Mouse (Mus musculus): ENCODE measurements around the gene Tmem121b. TPM values are rescaled to one million over a fixed set of nuclear protein-coding genes. Genes with fewer than 3 reads are reported as not detected.
A peak's percentile ranks its signal among the peaks of the same experiment; 100 is the strongest.

Gene Tmem121b
- total and polyA plus RNA-seq, 2 experiments from 2014 or later = 2.5 to 30.5 TPM

DNA sequence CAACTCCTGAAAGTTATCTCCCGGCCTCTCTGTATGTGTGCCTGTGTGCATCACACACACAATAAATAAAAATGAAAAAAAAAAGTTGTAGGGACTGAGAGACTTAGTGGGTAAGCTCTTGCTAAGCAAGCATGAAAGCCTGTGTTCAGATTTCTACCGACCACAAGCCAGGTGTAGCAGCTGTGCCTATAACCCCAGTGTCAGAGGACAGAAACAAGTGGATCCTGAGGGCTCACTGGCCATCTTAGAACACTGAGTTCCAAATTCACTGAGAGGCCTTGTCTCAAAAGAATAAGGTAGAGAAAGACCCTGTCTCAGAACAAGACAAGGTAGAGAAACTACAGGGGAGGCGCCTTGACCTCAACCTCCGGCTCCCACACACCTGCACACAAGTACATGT, 25.3 kb downstream of the Tmem121b start:
- TF ChIP-seq CTCF (IDR thresholded peaks at IDR 0.05) = no peak
- ATAC-seq (ENCODE audit: low FRiP score) = no peak
- no peak overlapping the region for H3K27ac ChIP-seq (ENCODE audit: low read depth, low read length)
- H3K9ac ChIP-seq (replicated peaks; ENCODE audit: low read length, poor library complexity, severe bottlenecking) = no peak overlapping the region
- no peaks in the 10 kb centered on the region for H3K36me3 ChIP-seq (ENCODE audit: insufficient read depth, low read length)
- no peak overlapping the region for H3K4me2 ChIP-seq (ENCODE audit: low read depth, low read length, poor library complexity, severe bottlenecking)
- WGBS = 95% methylated on average over 4 of the region's 4 CpGs
- no peaks in the 10 kb centered on the region for H3K9me3 ChIP-seq (ENCODE audit: low read length)
- no peak for DNase-seq (ENCODE audit: low spot score)
- no peaks in the 10 kb centered on the region; the same call in 1 of the 2 replicates for H3K27me3 ChIP-seq (ENCODE audit: insufficient read depth, low read length)
- no peak overlapping the region for H3K4me3 ChIP-seq (ENCODE audit: low read depth, low read length)
- peaks cover 5% of the 10 kb centered on the region; the same call in 1 of the 2 replicates for H3K4me1 ChIP-seq (ENCODE audit: insufficient read depth, low read length)

DNA sequence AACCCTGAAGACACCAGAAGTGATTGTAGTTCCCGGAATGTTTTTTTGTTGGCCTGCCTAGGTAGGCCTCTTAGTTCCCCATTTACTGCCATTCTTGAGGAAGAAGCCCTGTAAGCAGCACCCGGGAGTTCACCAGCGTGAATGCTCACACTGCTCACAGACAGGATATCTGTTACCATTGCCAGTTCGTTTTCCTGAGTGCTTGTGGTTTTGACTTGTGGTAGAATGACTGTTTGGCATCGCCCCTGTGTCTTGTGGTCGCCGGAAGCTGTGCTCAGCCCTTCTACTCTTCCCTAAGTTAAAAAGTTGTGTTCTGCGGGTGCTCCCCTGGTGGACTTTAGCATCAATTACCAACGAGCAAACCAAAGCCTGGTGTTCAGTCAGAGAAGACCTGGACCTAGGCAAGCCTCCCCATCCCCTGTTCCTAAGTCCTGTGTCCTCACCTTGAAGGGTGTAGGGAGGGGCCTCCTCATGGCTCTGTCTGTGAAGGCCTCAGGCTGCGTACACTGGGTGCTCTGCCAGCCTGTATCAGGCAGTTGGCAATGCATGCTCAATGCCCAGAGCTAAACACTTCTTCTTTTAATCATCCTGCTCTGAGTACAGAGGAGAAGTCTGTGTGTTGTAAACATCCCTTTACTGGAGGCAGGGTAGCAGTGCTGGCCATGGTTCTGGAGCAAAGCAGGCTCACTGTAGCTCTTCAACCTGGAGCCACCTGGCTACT, 26.8 kb downstream of the Tmem121b start:
- Histone ChIP-seq H3K4me2 (ENCODE audit: low read depth, low read length, poor library complexity, severe bottlenecking) (no peak overlapping the region), H3K27ac (ENCODE audit: low read depth, low read length) (no peak overlapping the region), H3K36me3 (ENCODE audit: insufficient read depth, low read length) (no peaks in the 10 kb centered on the region), H3K4me1 (ENCODE audit: insufficient read depth, low read length) (no peaks in the 10 kb centered on the region), H3K9me3 (ENCODE audit: low read length) (no peaks in the 10 kb centered on the region), H3K27me3 (ENCODE audit: insufficient read depth, low read length) (peaks cover 7% of the 10 kb centered on the region; the same call in 1 of the 2 replicates), H3K9ac (replicated peaks; ENCODE audit: low read length, poor library complexity, severe bottlenecking) (no peak overlapping the region), H3K4me3 (ENCODE audit: low read depth, low read length) (no peak overlapping the region)
- no peak for DNase-seq (ENCODE audit: low spot score)
- no peak for TF ChIP-seq CTCF (IDR thresholded peaks at IDR 0.05)
- no peak for ATAC-seq (ENCODE audit: low FRiP score)
- 79% methylated on average over 10 of the region's 10 CpGs for WGBS

DNA sequence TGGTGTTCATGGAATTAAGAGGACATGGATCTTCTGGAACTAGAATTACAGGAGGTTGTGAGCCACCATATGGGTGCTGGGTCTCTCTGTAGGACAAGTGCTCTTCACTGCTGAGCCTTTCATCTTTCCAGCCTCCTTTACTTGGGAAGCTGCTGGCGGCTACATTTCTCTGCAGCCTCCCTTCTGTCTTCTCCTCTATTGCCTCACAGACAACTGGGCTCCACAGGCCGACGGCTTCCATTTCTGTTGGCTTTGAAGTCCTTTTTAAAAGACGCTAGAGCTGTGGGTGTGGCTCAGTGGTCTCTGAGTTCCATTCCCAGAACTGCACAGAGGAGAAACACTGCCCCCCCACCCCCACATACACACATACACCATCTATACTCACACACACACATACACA, 28.2 kb downstream of the Tmem121b start:
- DNase-seq (ENCODE audit: low spot score) = no peak

DNA sequence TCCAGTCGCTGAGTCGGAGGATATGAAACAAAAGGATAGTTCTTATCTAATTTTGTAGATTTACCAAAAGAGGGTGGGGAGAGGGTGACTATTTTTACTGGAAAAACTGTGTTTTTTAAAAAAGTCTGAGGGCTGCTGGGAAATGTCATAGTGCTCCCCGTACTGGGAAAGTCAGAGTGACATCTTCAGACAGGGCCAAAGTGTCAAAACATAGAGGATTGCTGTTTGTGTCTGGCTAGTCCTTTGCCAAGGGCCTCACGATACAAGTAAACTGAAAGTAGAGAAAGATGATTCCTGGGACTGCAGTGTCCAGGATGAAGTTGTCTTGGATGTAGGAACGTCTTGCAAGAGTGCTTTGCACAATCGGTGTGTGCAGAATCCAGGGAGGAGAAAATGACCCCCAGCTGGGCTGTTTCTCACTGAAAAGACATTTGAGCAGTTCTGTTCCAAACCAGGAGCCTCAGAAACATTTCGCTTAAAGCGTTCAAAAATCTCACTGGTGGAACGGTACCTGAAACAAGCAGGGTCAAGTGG, 29.1 kb downstream of the Tmem121b start:
- H3K27ac ChIP-seq (ENCODE audit: low read depth, low read length) = no peak overlapping the region
- H3K27me3 ChIP-seq (ENCODE audit: insufficient read depth, low read length) = peaks cover 15% of the 10 kb centered on the region
- no peak for DNase-seq (ENCODE audit: low spot score)
- no peak overlapping the region for H3K9ac ChIP-seq (replicated peaks; ENCODE audit: low read length, poor library complexity, severe bottlenecking)
- no peaks in the 10 kb centered on the region for H3K36me3 ChIP-seq (ENCODE audit: insufficient read depth, low read length)
- no peak for ATAC-seq (ENCODE audit: low FRiP score)
- H3K9me3 ChIP-seq (ENCODE audit: low read length) = no peaks in the 10 kb centered on the region
- H3K4me2 ChIP-seq (ENCODE audit: low read depth, low read length, poor library complexity, severe bottlenecking) = no peak overlapping the region
- 50% methylated on average over 9 of the region's 9 CpGs for WGBS
- no peak for TF ChIP-seq CTCF (IDR thresholded peaks at IDR 0.05)
- H3K4me3 ChIP-seq (ENCODE audit: low read depth, low read length) = 0 out of 2 replicates have a peak overlapping the region, but pooled peaks have one; percentile 1
- H3K4me1 ChIP-seq (ENCODE audit: insufficient read depth, low read length) = no peaks in the 10 kb centered on the region

More for the DNA sequence above, 28.2 kb downstream of the Tmem121b start:
- Histone ChIP-seq H3K27me3 (ENCODE audit: insufficient read depth, low read length) (peaks cover 15% of the 10 kb centered on the region), H3K36me3 (ENCODE audit: insufficient read depth, low read length) (no peaks in the 10 kb centered on the region), H3K4me1 (ENCODE audit: insufficient read depth, low read length) (no peaks in the 10 kb centered on the region), H3K4me3 (ENCODE audit: low read depth, low read length) (no peak overlapping the region), H3K4me2 (ENCODE audit: low read depth, low read length, poor library complexity, severe bottlenecking) (no peak overlapping the region), H3K27ac (ENCODE audit: low read depth, low read length) (no peak overlapping the region), H3K9ac (replicated peaks; ENCODE audit: low read length, poor library complexity, severe bottlenecking) (no peak overlapping the region), H3K9me3 (ENCODE audit: low read length) (no peaks in the 10 kb centered on the region)
- 41% methylated on average over 4 of the region's 4 CpGs for WGBS
- ATAC-seq (ENCODE audit: low FRiP score) = no peak
- TF ChIP-seq CTCF (IDR thresholded peaks at IDR 0.05) = no peak

DNA sequence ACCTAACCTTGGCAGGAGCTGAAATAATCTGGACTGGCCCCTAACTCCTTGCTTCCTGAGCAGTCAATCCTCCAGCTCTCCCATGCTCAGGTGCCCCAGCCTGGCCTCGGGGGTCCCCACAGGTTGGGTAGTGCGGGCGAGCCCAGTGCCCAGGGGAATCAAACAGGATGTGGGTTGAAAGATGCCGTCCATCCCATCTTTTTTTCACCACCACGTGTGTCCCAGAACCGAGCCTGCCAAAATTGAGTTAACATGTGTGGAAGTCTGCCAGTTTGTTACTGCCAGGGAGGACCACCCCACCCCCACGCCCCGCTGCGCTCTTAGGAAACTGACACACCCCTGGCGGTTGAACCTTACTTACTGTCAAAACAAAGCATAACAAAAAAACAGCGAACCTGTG, 29.7 kb downstream of the Tmem121b start:
- Histone ChIP-seq H3K36me3 (ENCODE audit: insufficient read depth, low read length) (no peaks in the 10 kb centered on the region), H3K4me2 (ENCODE audit: low read depth, low read length, poor library complexity, severe bottlenecking) (peak overlapping the region; percentile 49), H3K9ac (replicated peaks; ENCODE audit: low read length, poor library complexity, severe bottlenecking) (no peak overlapping the region), H3K27me3 (ENCODE audit: insufficient read depth, low read length) (peaks cover 15% of the 10 kb centered on the region), H3K9me3 (ENCODE audit: low read length) (no peaks in the 10 kb centered on the region), H3K4me3 (ENCODE audit: low read depth, low read length) (peak overlapping the region; percentile 43), H3K27ac (ENCODE audit: low read depth, low read length) (no peak overlapping the region), H3K4me1 (ENCODE audit: insufficient read depth, low read length) (no peaks in the 10 kb centered on the region)
- TF ChIP-seq CTCF (IDR thresholded peaks at IDR 0.05) = no peak
- 8% methylated on average over 11 of the region's 11 CpGs for WGBS
- ATAC-seq (ENCODE audit: low FRiP score) (peak; percentile 11; the same call in 1 of the 2 replicates), DNase-seq (ENCODE audit: low spot score) (peak; percentile 38)

All from midbrain, postnatal 0 days (tissue).